Mouse (Mus musculus) thymus, adult 2 months (tissue): ENCODE data around the gene Mab21l3.

Experiments
- CTCF ChIP-seq: fragments of 200-500 bp; IDR thresholded peaks from 2 replicates; pipeline ENCODE4 v1.5.1; 2012; ENCODE audit warnings: mild to moderate bottlenecking, control low read depth, low read length, moderate library complexity, borderline replicate concordance; ENCODE audit not compliant: control insufficient read depth, poor library complexity, insufficient read depth; ENCODE audit errors: extremely low read depth
- POLR2A ChIP-seq: fragments of 200-500 bp; IDR thresholded peaks from 2 replicates; pipeline ENCODE4 v1.6.1; 2012; ENCODE audit warnings: mild to moderate bottlenecking, low read length, control low read depth, moderate library complexity; ENCODE audit not compliant: control insufficient read depth, poor library complexity, insufficient read depth; ENCODE audit errors: extremely low read depth

DNA sequence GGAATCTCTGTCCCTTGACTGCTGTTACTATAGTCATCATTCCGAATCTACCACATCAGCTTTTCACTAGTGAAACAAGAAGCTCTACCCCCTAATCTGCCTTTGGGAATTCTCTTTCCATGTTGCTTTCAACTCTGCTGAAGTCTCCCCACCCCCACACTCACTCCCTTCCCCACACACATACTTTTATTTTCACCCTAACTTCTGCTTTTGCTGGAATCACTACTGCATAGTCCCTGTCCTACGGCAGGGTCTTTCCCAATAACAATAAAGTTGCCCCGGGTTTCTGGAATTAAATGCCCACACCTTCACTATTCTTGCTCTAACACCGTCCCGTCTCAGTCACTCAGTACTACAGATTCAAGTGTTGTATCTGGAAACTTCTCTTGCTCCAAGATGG lies 12.2 kb downstream of the Mab21l3 start:
- TF ChIP-seq CTCF (no peak), POLR2A (no peak)
